Mouse (Mus musculus): ENCODE data around the gene Ccsap. TPM values are rescaled to one million over a fixed set of nuclear protein-coding genes. Genes with fewer than 3 reads are reported as not detected.

The Ccsap gene
- polyA plus RNA-seq, 1 experiment from 2014 or later: 5.1 TPM

- H3K27ac ChIP-seq: no peak overlapping the region
- H3K4me3 ChIP-seq (replicated peaks): no peak overlapping the region
- H3K36me3 ChIP-seq: no peaks in the 10 kb centered on the region
- no peak for ATAC-seq
- no peaks in the 10 kb centered on the region for H3K9me3 ChIP-seq
- H3K9ac ChIP-seq (replicated peaks): no peak overlapping the region
- H3K4me2 ChIP-seq (replicated peaks): no peak overlapping the region
- WGBS: 87% methylated on average over 6 of the region's 6 CpGs
- no peaks in the 10 kb centered on the region for H3K4me1 ChIP-seq (replicated peaks)
- no peaks in the 10 kb centered on the region for H3K27me3 ChIP-seq
Observed at GRCm38 (mm10) chr8:123873364-123873763, 13.4 kb upstream of the Ccsap start.

- Histone ChIP-seq H3K36me3 (no peaks in the 10 kb centered on the region), H3K27me3 (no peaks in the 10 kb centered on the region), H3K27ac (no peak overlapping the region), H3K4me3 (replicated peaks) (no peak overlapping the region), H3K4me2 (replicated peaks) (no peak overlapping the region), H3K4me1 (replicated peaks) (no peaks in the 10 kb centered on the region), H3K9me3 (no peaks in the 10 kb centered on the region), H3K9ac (replicated peaks) (no peak overlapping the region)
- WGBS: 87% methylated on average over 9 of the region's 9 CpGs
- no peak for ATAC-seq
Observed at GRCm38 (mm10) chr8:123872048-123872447, 12.0 kb upstream of the Ccsap start.

- peaks cover 4% of the 10 kb centered on the region; the same call in 1 of the 2 replicates for H3K4me1 ChIP-seq (replicated peaks)
- 19% methylated on average over 5 of the region's 5 CpGs for WGBS
- H3K9ac ChIP-seq (replicated peaks): no peak overlapping the region
- H3K27ac ChIP-seq: no peak overlapping the region
- no peak overlapping the region for H3K4me3 ChIP-seq (replicated peaks)
- no peak for ATAC-seq
- H3K36me3 ChIP-seq: no peaks in the 10 kb centered on the region
- peaks cover 16% of the 10 kb centered on the region; the same call in 1 of the 2 replicates for H3K27me3 ChIP-seq
- no peak overlapping the region for H3K4me2 ChIP-seq (replicated peaks)
- H3K9me3 ChIP-seq: no peaks in the 10 kb centered on the region
Observed at GRCm38 (mm10) chr8:123866971-123867370, 7.0 kb upstream of the Ccsap start.

- no peak overlapping the region for H3K9ac ChIP-seq (replicated peaks)
- no peak for ATAC-seq
- H3K36me3 ChIP-seq: no peaks in the 10 kb centered on the region
- no peaks in the 10 kb centered on the region for H3K9me3 ChIP-seq
- peaks cover 25% of the 10 kb centered on the region; the same call in 1 of the 2 replicates for H3K27me3 ChIP-seq
- no peak overlapping the region for H3K27ac ChIP-seq
- H3K4me2 ChIP-seq (replicated peaks): no peak overlapping the region
- peaks cover 4% of the 10 kb centered on the region; the same call in 1 of the 2 replicates for H3K4me1 ChIP-seq (replicated peaks)
- H3K4me3 ChIP-seq (replicated peaks): no peak overlapping the region
- 82% methylated on average over 7 of the region's 7 CpGs for WGBS
Observed at GRCm38 (mm10) chr8:123865786-123866185, 5.8 kb upstream of the Ccsap start.

- Histone ChIP-seq H3K27me3 (peaks cover 27% of the 10 kb centered on the region; the same call in 1 of the 2 replicates), H3K4me2 (replicated peaks) (peak overlapping the region; percentile 86), H3K36me3 (no peaks in the 10 kb centered on the region), H3K9ac (replicated peaks) (no peak overlapping the region), H3K27ac (no peak overlapping the region), H3K9me3 (no peaks in the 10 kb centered on the region), H3K4me3 (replicated peaks) (peak overlapping the region; percentile 91), H3K4me1 (replicated peaks) (peaks cover 19% of the 10 kb centered on the region)
- WGBS: 75% methylated on average over 4 of the region's 4 CpGs
- no peak for ATAC-seq
Observed at GRCm38 (mm10) chr8:123860386-123860785, 377 bp upstream of the Ccsap start.

- ATAC-seq: peak; percentile 95
Observed at GRCm38 (mm10) chr8:123858941-123859647, 915 bp downstream of the Ccsap start.

GRCm38 (mm10) chr8:123858574-123858940 is 1.5 kb downstream of the Ccsap start:
- Histone ChIP-seq H3K4me2 (replicated peaks) (peak overlapping the region; percentile 86), H3K27me3 (peaks cover 24% of the 10 kb centered on the region; the same call in 1 of the 2 replicates), H3K9ac (replicated peaks) (peak overlapping the region; percentile 82), H3K36me3 (no peaks in the 10 kb centered on the region), H3K4me3 (replicated peaks) (peak overlapping the region; percentile 91), H3K27ac (peak overlapping the region; percentile 81; the same call in 1 of the 2 replicates), H3K4me1 (replicated peaks) (peaks cover 16% of the 10 kb centered on the region), H3K9me3 (no peaks in the 10 kb centered on the region)
- ATAC-seq: peak; percentile 43
- WGBS: under 1% methylated on average over 17 of the region's 17 CpGs

More at GRCm38 (mm10) chr8:123858941-123859647, 915 bp downstream of the Ccsap start:
- H3K27ac ChIP-seq: peak overlapping the region; percentile 85
- WGBS: under 1% methylated on average over 71 of the region's 79 CpGs
- peak overlapping the region; percentile 86 for H3K4me2 ChIP-seq (replicated peaks)
- H3K9me3 ChIP-seq: no peaks in the 10 kb centered on the region
- peak overlapping the region; percentile 91 for H3K4me3 ChIP-seq (replicated peaks)
- H3K4me1 ChIP-seq (replicated peaks): peaks cover 17% of the 10 kb centered on the region
- peak overlapping the region; percentile 82 for H3K9ac ChIP-seq (replicated peaks)
- H3K36me3 ChIP-seq: no peaks in the 10 kb centered on the region
- H3K27me3 ChIP-seq: peaks cover 25% of the 10 kb centered on the region; the same call in 1 of the 2 replicates

GRCm38 (mm10) chr8:123857361-123857760 is 2.6 kb downstream of the Ccsap start:
- WGBS: 69% methylated on average over 3 of the region's 3 CpGs
- no peak overlapping the region for H3K27ac ChIP-seq
- no peak overlapping the region for H3K9ac ChIP-seq (replicated peaks)
- 0 out of 2 replicates have a peak overlapping the region, but pooled peaks have one; percentile 91 for H3K4me3 ChIP-seq (replicated peaks)
- no peak for ATAC-seq
- no peaks in the 10 kb centered on the region for H3K9me3 ChIP-seq
- peak overlapping the region; percentile 86; the same call in 1 of the 2 replicates for H3K4me2 ChIP-seq (replicated peaks)
- H3K4me1 ChIP-seq (replicated peaks): peaks cover 16% of the 10 kb centered on the region
- no peaks in the 10 kb centered on the region for H3K36me3 ChIP-seq
- peaks cover 15% of the 10 kb centered on the region; the same call in 1 of the 2 replicates for H3K27me3 ChIP-seq

GRCm38 (mm10) chr8:123854733-123855475 is 5.1 kb downstream of the Ccsap start:
- Histone ChIP-seq H3K27ac (no peak overlapping the region), H3K27me3 (no peaks in the 10 kb centered on the region), H3K9ac (replicated peaks) (no peak overlapping the region), H3K36me3 (no peaks in the 10 kb centered on the region), H3K4me1 (replicated peaks) (peaks cover 16% of the 10 kb centered on the region), H3K9me3 (no peaks in the 10 kb centered on the region), H3K4me2 (replicated peaks) (no peak overlapping the region), H3K4me3 (replicated peaks) (no peak overlapping the region)
- no peak for ATAC-seq
- 93% methylated on average over 9 of the region's 9 CpGs for WGBS

GRCm38 (mm10) chr8:123854252-123854651 is 5.8 kb downstream of the Ccsap start:
- Histone ChIP-seq H3K27ac (no peak overlapping the region), H3K4me3 (replicated peaks) (no peak overlapping the region), H3K36me3 (no peaks in the 10 kb centered on the region), H3K9ac (replicated peaks) (no peak overlapping the region), H3K4me1 (replicated peaks) (peaks cover 16% of the 10 kb centered on the region), H3K27me3 (no peaks in the 10 kb centered on the region), H3K9me3 (no peaks in the 10 kb centered on the region), H3K4me2 (replicated peaks) (no peak overlapping the region)
- no peak for ATAC-seq
- 95% methylated on average over 1 of the region's 1 CpGs for WGBS

- 71% methylated on average over 5 of the region's 5 CpGs for WGBS
- no peaks in the 10 kb centered on the region for H3K9me3 ChIP-seq
Observed at GRCm38 (mm10) chr8:123851590-123851989, 8.4 kb downstream of the Ccsap start.

GRCm38 (mm10) chr8:123849352-123849751 is 10.7 kb downstream of the Ccsap start:
- no peaks in the 10 kb centered on the region for H3K9me3 ChIP-seq
- no peak overlapping the region for H3K4me3 ChIP-seq (replicated peaks)
- ATAC-seq: no peak
- no peak overlapping the region for H3K9ac ChIP-seq (replicated peaks)
- no peaks in the 10 kb centered on the region for H3K27me3 ChIP-seq
- no peak overlapping the region for H3K27ac ChIP-seq
- no peak overlapping the region for H3K4me2 ChIP-seq (replicated peaks)
- H3K36me3 ChIP-seq: 0 out of 2 replicates have a peak, but pooled peaks cover 4% of the 10 kb centered on the region
- WGBS: 91% methylated on average over 4 of the region's 4 CpGs
- H3K4me1 ChIP-seq (replicated peaks): no peaks in the 10 kb centered on the region

More at GRCm38 (mm10) chr8:123851590-123851989, 8.4 kb downstream of the Ccsap start:
- Histone ChIP-seq H3K9ac (replicated peaks) (no peak overlapping the region), H3K27ac (no peak overlapping the region), H3K4me2 (replicated peaks) (no peak overlapping the region), H3K4me3 (replicated peaks) (no peak overlapping the region), H3K36me3 (no peaks in the 10 kb centered on the region), H3K27me3 (no peaks in the 10 kb centered on the region), H3K4me1 (replicated peaks) (no peaks in the 10 kb centered on the region)
- no peak for ATAC-seq

All from midbrain, embryonic 13.5 days (tissue).